Mouse (Mus musculus) CH12.LX (cell line): ENCODE results near the gene Cfap61. TPM values are rescaled to one million over a fixed set of nuclear protein-coding genes. Genes with fewer than 3 reads are reported as not detected.

ENCODE experiments used
- DNase-seq: peaks from one replicate; pipeline ENCODE4 v3.0.0-alpha.2; 2013; ENCODE audit errors: extremely low read depth
- H3K27ac ChIP-seq: 2 replicates; pipeline ENCODE4 v1.5.1; 2012; ENCODE audit warnings: low read depth, mild to moderate bottlenecking, control low read depth, moderate library complexity; ENCODE audit not compliant: insufficient read depth
- H3K27me3 ChIP-seq: replicated peaks from 2 replicates; pipeline ENCODE3; 2012; ENCODE audit warnings: inconsistent platforms
- H3K36me3 ChIP-seq, 2 experiments: replicated peaks in 1 of 2; 2 replicates each; pipeline versions ENCODE3 to v1.6.1; 2012; ENCODE audit warnings: inconsistent platforms in 1 of 2, low read length in 1 of 2, mild to moderate bottlenecking in 1 of 2, mixed read lengths in 1 of 2, moderate library complexity in 1 of 2; ENCODE audit not compliant: control insufficient read depth in 1 of 2, insufficient read depth in 1 of 2
- H3K4me1 ChIP-seq, 2 experiments: 2 replicates each; pipeline ENCODE4 v1.6.1; 2012; ENCODE audit warnings: inconsistent platforms in 1 of 2, moderate library complexity in 1 of 2; ENCODE audit not compliant: insufficient read depth in 2 of 2, control insufficient read depth in 1 of 2
- H3K4me2 ChIP-seq: 2 replicates; pipeline ENCODE4 v1.6.1; 2012; ENCODE audit warnings: low read depth, mild to moderate bottlenecking, control low read depth; ENCODE audit not compliant: poor library complexity, insufficient read depth, severe bottlenecking
- H3K4me3 ChIP-seq, 3 experiments: fragments of 150-350 bp in 1 of 3; sonication (generic) in 1 of 3; replicated peaks in 1 of 3; 2 replicates each; pipeline versions ENCODE3 to v1.5.1; 2011 to 2012; ENCODE audit warnings: low read depth in 2 of 3, low read length in 2 of 3, mild to moderate bottlenecking in 2 of 3, moderate library complexity in 2 of 3, control low read depth in 1 of 3, improper control_type of control experiment in 1 of 3, inconsistent platforms in 1 of 3, mixed read lengths in 1 of 3; ENCODE audit not compliant: poor library complexity in 1 of 3
- H3K79me2 ChIP-seq: replicated peaks from 2 replicates; pipeline ENCODE4 v1.6.1; 2012; ENCODE audit warnings: mild to moderate bottlenecking, moderate library complexity; ENCODE audit not compliant: control insufficient read depth, poor library complexity, insufficient read depth, severe bottlenecking; ENCODE audit errors: extremely low read depth
- H3K9ac ChIP-seq: 2 replicates; pipeline ENCODE4 v1.6.1; 2012; ENCODE audit warnings: low read depth, mild to moderate bottlenecking, control low read depth, moderate library complexity; ENCODE audit not compliant: insufficient read depth
- H3K9me3 ChIP-seq: replicated peaks from 2 replicates; pipeline ENCODE3; 2012; ENCODE audit warnings: low read length, inconsistent platforms, mixed read lengths
- CHD1 ChIP-seq: IDR thresholded peaks from 2 replicates; pipeline ENCODE4 v1.6.1; 2012; ENCODE audit warnings: low read depth, low read length, improper control_type of control experiment, inconsistent platforms
- CHD2 ChIP-seq: IDR thresholded peaks from 2 replicates; pipeline ENCODE4 v1.6.1; 2011; ENCODE audit warnings: low read length, improper control_type of control experiment
- CTCF ChIP-seq, 2 experiments: IDR thresholded peaks in 1 of 2; conservative IDR thresholded peaks in 1 of 2; 2 replicates each; pipeline ENCODE4 v1.5.1; 2011 to 2012; ENCODE audit warnings: low read depth in 2 of 2, low read length in 2 of 2, improper control_type of control experiment in 1 of 2, inconsistent platforms in 1 of 2, mild to moderate bottlenecking in 1 of 2, moderate library complexity in 1 of 2
- ETS1 ChIP-seq: conservative IDR thresholded peaks from 2 replicates; pipeline ENCODE4 v1.6.1; 2012; ENCODE audit warnings: low read depth, mild to moderate bottlenecking, inconsistent platforms, low read length, improper control_type of control experiment, moderate library complexity
- GABPA ChIP-seq: IDR thresholded peaks from 2 replicates; pipeline ENCODE4 v1.6.1; 2012; ENCODE audit warnings: low read depth, low read length, improper control_type of control experiment, inconsistent platforms; ENCODE audit not compliant: insufficient replicate concordance
- IRF4 ChIP-seq: IDR thresholded peaks from 2 replicates; pipeline ENCODE4 v1.6.1; 2014; ENCODE audit warnings: low read depth, mild to moderate bottlenecking, inconsistent platforms, low read length, improper control_type of control experiment
- JUND ChIP-seq: conservative IDR thresholded peaks from 2 replicates; pipeline ENCODE4 v1.6.1; 2011; ENCODE audit warnings: low read depth, low read length, improper control_type of control experiment
- KAT2A ChIP-seq: IDR thresholded peaks from 2 replicates; pipeline ENCODE4 v1.6.1; 2012; ENCODE audit warnings: low read length, improper control_type of control experiment, inconsistent platforms; ENCODE audit not compliant: insufficient replicate concordance
- MAFK ChIP-seq: IDR thresholded peaks from 2 replicates; pipeline ENCODE4 v1.6.1; 2011; ENCODE audit warnings: low read length, improper control_type of control experiment; ENCODE audit not compliant: insufficient replicate concordance
- MAX ChIP-seq: IDR thresholded peaks from 2 replicates; pipeline ENCODE4 v1.6.1; 2011; ENCODE audit warnings: low read length, improper control_type of control experiment
- MAZ ChIP-seq: IDR thresholded peaks from 2 replicates; pipeline ENCODE4 v1.6.1; 2012; ENCODE audit warnings: low read depth, mild to moderate bottlenecking, inconsistent platforms, low read length, improper control_type of control experiment, moderate library complexity
- MEF2A ChIP-seq: IDR thresholded peaks from 2 replicates; pipeline ENCODE4 v1.6.1; 2014; ENCODE audit warnings: low read depth, mild to moderate bottlenecking, inconsistent platforms, low read length, improper control_type of control experiment, borderline replicate concordance
- MYC ChIP-seq: IDR thresholded peaks from 2 replicates; pipeline ENCODE4 v1.6.1; 2011; ENCODE audit warnings: low read depth, mild to moderate bottlenecking, improper control_type of control experiment, low read length
- NRF1 ChIP-seq: IDR thresholded peaks from 2 replicates; pipeline ENCODE4 v1.6.1; 2014; ENCODE audit warnings: low read depth, mild to moderate bottlenecking, inconsistent platforms, low read length, improper control_type of control experiment, moderate library complexity
- POLR2A ChIP-seq: IDR thresholded peaks from 2 replicates; pipeline ENCODE4 v1.6.1; 2011; ENCODE audit warnings: low read depth, mild to moderate bottlenecking, improper control_type of control experiment, low read length
- SMC3 ChIP-seq: IDR thresholded peaks from 2 replicates; pipeline ENCODE4 v1.6.1; 2011; ENCODE audit warnings: low read depth, low read length, improper control_type of control experiment
- TBP ChIP-seq: conservative IDR thresholded peaks from 2 replicates; pipeline ENCODE4 v1.6.1; 2011; ENCODE audit warnings: low read depth, low read length, improper control_type of control experiment
- USF1 ChIP-seq: IDR thresholded peaks from 2 replicates; pipeline ENCODE4 v1.6.1; 2014; ENCODE audit warnings: low read depth, mild to moderate bottlenecking, inconsistent platforms, low read length, improper control_type of control experiment
- USF2 ChIP-seq: conservative IDR thresholded peaks from 2 replicates; pipeline ENCODE4 v1.6.1; 2011; ENCODE audit warnings: low read depth, low read length, improper control_type of control experiment
- ZC3H11A ChIP-seq: IDR thresholded peaks from 2 replicates; pipeline ENCODE4 v1.6.1; 2012; ENCODE audit warnings: low read depth, mild to moderate bottlenecking, inconsistent platforms, low read length, improper control_type of control experiment
- ZKSCAN1 ChIP-seq: IDR thresholded peaks from 2 replicates; pipeline ENCODE4 v1.6.1; 2012; ENCODE audit warnings: low read depth, inconsistent platforms, low read length, improper control_type of control experiment, borderline replicate concordance
- ZMIZ1 ChIP-seq: IDR thresholded peaks from 2 replicates; pipeline ENCODE4 v1.6.1; 2012; ENCODE audit warnings: low read depth, mild to moderate bottlenecking, inconsistent platforms, low read length, improper control_type of control experiment
- dilution Hi-C: fragments of 300-500 bp; cut with MboI; formaldehyde crosslinking; loops from 2 replicates; pipeline ENCODE4 v1.14.3; 2020; ENCODE audit warnings: low sequenced_read_pairs; ENCODE audit not compliant: extremely low pct_unique_long_range_greater_than_20kb, extremely low pct_ligation_motif_present
- in situ Hi-C: fragments of 300-500 bp; cut with MboI; formaldehyde crosslinking; loops from 3 replicates; pipeline ENCODE4 v1.14.3; 2019; ENCODE audit warnings: low sequenced_read_pairs, low pct_ligation_motif_present, low pct_unique_long_range_greater_than_20kb, mixed read lengths
- polyA plus RNA-seq: library from polyadenylated mRNA; unstranded; fragments of >175 nt; gene quantifications from 2 replicates; pipeline ENCODE4 v1.2.1, GENCODE M21; 2012; ENCODE audit warnings: low read depth; ENCODE audit not compliant: insufficient read length
- total RNA-seq, 2 experiments: library from RNA; depleted of rRNA; stranded (reverse); fragments of 300-350 nt in 1 of 2; fragments of >200 nt in 1 of 2; gene quantifications; 2 replicates each; pipeline ENCODE4 v1.2.3; 2012 to 2014

Gene Cfap61
- total and polyA plus RNA-seq, 3 experiments: 0.34 TPM; not detected in 2

- Histone ChIP-seq H3K27me3 (no peaks in the 10 kb centered on the region), H3K4me2 (no peak overlapping the region), H3K9ac (no peak overlapping the region), H3K36me3 (no peaks in the 10 kb centered on the region), H3K4me3 (no peak overlapping the region), H3K9me3 (peaks cover 41% of the 10 kb centered on the region), H3K79me2 (no peaks in the 10 kb centered on the region), H3K27ac (no peak overlapping the region), H3K4me1 (peaks cover 2 to 29% of the 10 kb centered on the region in 2 experiments; a peak in 3 of 4 replicates)
- DNase-seq: no peak
- TF ChIP-seq KAT2A (no peak), POLR2A (no peak), GABPA (no peak), MAZ (no peak), MAFK (no peak), MEF2A (no peak), MAX (no peak), ZMIZ1 (no peak), NRF1 (no peak), IRF4 (no peak), USF2 (no peak), TBP (no peak)
- dilution Hi-C loops: no loop called here
- in situ Hi-C loops: no loop called here
These were observed 286.0 kb downstream of the Cfap61 start for GRCm38 (mm10) chr2:146220591-146221075.

GRCm38 (mm10) chr2:146221076-146221928 lies 286.7 kb downstream of the Cfap61 start, which contains the start of gene Insm1:
TSS of gene Insm1 (plus strand) at chr2:146221921.
- Histone ChIP-seq H3K4me2 (no peak within 1 kb of the TSS), H3K4me1 (peaks cover 2 to 29% of the 10 kb centered on the region in 2 experiments), H3K9ac (no peak within 1 kb of the TSS), H3K27me3 (no peaks in the 10 kb centered on the region), H3K4me3 (no peak within 1 kb of the TSS), H3K79me2 (no peaks in the 10 kb centered on the region), H3K9me3 (peaks cover 41% of the 10 kb centered on the region), H3K27ac (no peak within 1 kb of the TSS), H3K36me3 (no peaks in the 10 kb centered on the region)
- TF ChIP-seq MYC (no peak), USF1 (no peak), JUND (no peak), ZC3H11A (no peak), SMC3 (no peak), GABPA (no peak), MEF2A (no peak), ZKSCAN1 (no peak), MAX (no peak), POLR2A (no peak), ETS1 (no peak), CHD2 (no peak), CTCF (conservative IDR thresholded peaks at IDR 0.05 in 1 of 2, IDR thresholded peaks at IDR 0.05 in 1 of 2; ENCODE audit: low read depth in 2 of 2, low read length in 2 of 2) (no peak), CHD1 (no peak)
- dilution Hi-C loops: no loop called here
- in situ Hi-C loops: no loop called here
- no peak for DNase-seq
